Mouse (Mus musculus) bone marrow macrophage, adult 2 months (primary cell): Measurements from ENCODE around the gene Ephb2.

ENCODE experiments used
- CTCF ChIP-seq: IDR thresholded peaks from 2 replicates; pipeline ENCODE4 v1.5.1; 2012; ENCODE audit warnings: low read depth, mild to moderate bottlenecking, low read length, moderate library complexity
- POLR2A ChIP-seq: IDR thresholded peaks from 2 replicates; pipeline ENCODE4 v1.6.1; 2012; ENCODE audit warnings: mild to moderate bottlenecking, low read depth, low read length, borderline replicate concordance

DNA sequence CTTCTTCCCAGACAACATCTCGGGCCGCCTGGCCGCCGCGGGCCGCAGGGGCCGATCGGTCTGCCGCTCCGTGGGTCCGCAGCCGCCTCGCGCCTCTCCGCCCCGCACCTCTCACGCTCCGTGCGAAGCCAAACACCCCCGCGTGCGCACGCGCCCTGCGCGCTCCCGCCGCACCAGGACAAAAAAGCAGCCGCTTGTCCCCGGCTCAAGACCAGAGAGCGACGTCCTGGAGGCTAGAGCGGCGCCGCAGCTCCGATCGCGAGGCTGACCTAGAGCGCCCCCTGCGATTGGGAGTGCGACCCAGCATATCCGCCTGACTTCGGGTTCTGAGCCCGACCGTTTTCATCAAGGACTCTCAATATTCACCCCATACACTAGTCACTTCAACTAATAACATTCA, 233.2 kb downstream of the Ephb2 start, which contains the start of gene Kdm1a:
- TF ChIP-seq POLR2A (no peak), CTCF (peak; percentile 33; the same call in 1 of the 2 replicates)
